8 mouse cellular contexts compared by ENCODE assay signal in genomic region chr13:38204702-38205482, GRCm38 (mm10). TPM values are rescaled to one million over a fixed set of nuclear protein-coding genes. Genes with fewer than 3 reads are reported as not detected.
DNase-seq lines count a peak whose midpoint lies in the region; ATAC-seq lines count a peak whose summit lies in the region.

Snrnp48 (plus strand) TSS chr13:38204938.

- peak within 1 kb of the TSS; percentile 88 for H3K27ac ChIP-seq in lung, embryonic 16.5 days (ENCODE audit: low read length)

- peak within 1 kb of the TSS; percentile 97 for H3K4me3 ChIP-seq in lung, embryonic 16.5 days (ENCODE audit: low read length)

- H3K9me3 ChIP-seq in lung, embryonic 16.5 days (ENCODE audit: control insufficient read depth, low read length): no peaks in the 10 kb centered on the region

- peak; percentile 80 for DNase-seq in MEL-GATA-1-ER (ENCODE audit: extremely low read depth, low read depth)
- DNase-seq in cerebellum, adult 8-10 months: peak; percentile 77
- DNase-seq in forelimb bud, embryonic 11.5 days (ENCODE audit: low read depth, low spot score): peak; percentile 87
- peak; percentile 38 for DNase-seq in layer of hippocampus, adult 9-10 months (ENCODE audit: low spot score)
- peak; percentile 56 for DNase-seq in ovary, postnatal 10 days (ENCODE audit: low spot score)
- DNase-seq in thymus, postnatal 10 days (ENCODE audit: low spot score in 2 of 2): peak; percentile 74 to 85

- H3K9ac ChIP-seq in lung, embryonic 16.5 days (ENCODE audit: low read length): peak within 1 kb of the TSS; percentile 93

- peaks cover 9% of the 10 kb centered on the region; the same call in 1 of the 2 replicates for H3K4me1 ChIP-seq in lung, embryonic 16.5 days (replicated peaks; ENCODE audit: control insufficient read depth, insufficient read depth, low read length)

- WGBS in lung, embryonic 16.5 days: under 1% methylated on average over 59 of the region's 59 CpGs

- H3K4me2 ChIP-seq in lung, embryonic 16.5 days (ENCODE audit: low read depth, low read length): peak within 1 kb of the TSS; percentile 76

- ATAC-seq in hematopoietic stem cell, adult 5-6 weeks (replicated peaks in 1 of 2; ENCODE audit: insufficient read depth in 1 of 2, low FRiP score in 2 of 2, low TSS enrichment in 1 of 2, low read depth in 1 of 2, poor library complexity in 2 of 2, severe bottlenecking in 2 of 2): peak; percentile 96 to 99
- peak; percentile 99 for ATAC-seq in lung, embryonic 16.5 days (ENCODE audit: low read depth)

- no peaks in the 10 kb centered on the region for H3K36me3 ChIP-seq in lung, embryonic 16.5 days (ENCODE audit: control insufficient read depth, insufficient read depth, low read length)

- H3K27me3 ChIP-seq in lung, embryonic 16.5 days (ENCODE audit: control insufficient read depth, insufficient read depth, low read depth, low read length): no peaks in the 10 kb centered on the region

RNA-seq across cellular contexts. Expression of gene Snrnp48, which starts in this region (rescaled TPM):
- total RNA-seq in hematopoietic stem cell, adult 5-6 weeks (2017): 131 and 143 TPM in 2 replicates
- 35.7 and 39.0 TPM in 2 replicates for polyA plus RNA-seq in lung, embryonic 16.5 days (2015; fragmentation: Nextera tagmentation; extraction: Ambion mirVana)

Comparison
In these comparisons a context has a peak if more than half of its experiments do, and no peak if none do; other contexts are left out.
1. Peak in every context shown above with its lines: DNase-seq, ATAC-seq, H3K4me3 ChIP-seq and H3K27ac ChIP-seq.